Comparison of ENCODE assay signal across 8 mouse cellular contexts in genomic region chr10:84758483-84759431, GRCm38 (mm10). TPM values are rescaled to one million over a fixed set of nuclear protein-coding genes. Genes with fewer than 3 reads are reported as not detected.
A peak's percentile ranks its signal among the peaks of the same experiment; 100 is the strongest.
DNase-seq lines count a peak whose midpoint lies in the region; ATAC-seq and TF ChIP-seq lines count a peak whose summit lies in the region.

No protein-coding gene starts in this region.

- no peaks in the 10 kb centered on the region for H3K36me3 ChIP-seq in heart, embryonic 15.5 days
- H3K36me3 ChIP-seq in heart, adult 2 months (ENCODE audit: control insufficient read depth, insufficient read depth, low read length) = no peaks in the 10 kb centered on the region
- H3K36me3 ChIP-seq in hindbrain, embryonic 12.5 days = no peaks in the 10 kb centered on the region
- H3K36me3 ChIP-seq in midbrain, embryonic 10.5 days = peaks cover 41% of the 10 kb centered on the region

- peak overlapping the region; percentile 31 for H3K4me3 ChIP-seq in heart, embryonic 15.5 days
- no peak overlapping the region for H3K4me3 ChIP-seq in heart, adult 2 months
- peak overlapping the region; percentile 51 for H3K4me3 ChIP-seq in hindbrain, embryonic 12.5 days
- peak overlapping the region; percentile 85 for H3K4me3 ChIP-seq in midbrain, embryonic 10.5 days

- H3K27ac ChIP-seq in heart, embryonic 15.5 days = no peak overlapping the region
- no peak overlapping the region for H3K27ac ChIP-seq in heart, adult 2 months
- H3K27ac ChIP-seq in hindbrain, embryonic 12.5 days = peak overlapping the region; percentile 84
- H3K27ac ChIP-seq in midbrain, embryonic 10.5 days (replicated peaks) = peak overlapping the region; percentile 97

- H3K9ac ChIP-seq in heart, embryonic 15.5 days = no peak overlapping the region
- H3K9ac ChIP-seq in heart, adult 2 months (ENCODE audit: low read depth, low read length) = no peak overlapping the region
- H3K9ac ChIP-seq in hindbrain, embryonic 12.5 days = peak overlapping the region; percentile 68

- ATAC-seq in heart, embryonic 15.5 days (replicated peaks; ENCODE audit: insufficient number of reproducible peaks, insufficient read depth, low FRiP score, low read depth) = no peak
- no peak for ATAC-seq in hindbrain, embryonic 12.5 days (ENCODE audit: low FRiP score)
- no peak for ATAC-seq in monocyte, adult 5-6 weeks (replicated peaks; ENCODE audit: insufficient number of reproducible peaks, low FRiP score, low TSS enrichment, poor library complexity, severe bottlenecking)

- H3K27me3 ChIP-seq in heart, embryonic 15.5 days = peaks cover 100% of the 10 kb centered on the region
- peaks cover 32% of the 10 kb centered on the region for H3K27me3 ChIP-seq in heart, adult 2 months (ENCODE audit: control insufficient read depth, insufficient read depth, low read length)
- peaks cover 52% of the 10 kb centered on the region for H3K27me3 ChIP-seq in hindbrain, embryonic 12.5 days
- H3K27me3 ChIP-seq in midbrain, embryonic 10.5 days (ENCODE audit: low read depth, poor library complexity, severe bottlenecking) = peaks cover 72% of the 10 kb centered on the region

- no peak for DNase-seq in heart, adult 2 months
- peak; percentile 61 for DNase-seq in ZHBTc4 (ENCODE audit: low read depth, low spot score)
- DNase-seq in midbrain, embryonic 10.5 days (ENCODE audit: low spot score) = peak; percentile 69
- DNase-seq in urinary bladder, postnatal 10 days (ENCODE audit: low spot score) = no peak
- DNase-seq in ovary, postnatal 10 days (ENCODE audit: low spot score) = no peak

- H3K79me2 ChIP-seq in heart, adult 2 months (replicated peaks; ENCODE audit: control insufficient read depth, insufficient read depth, low read length) = no peaks in the 10 kb centered on the region

- 2% methylated on average over 51 of the region's 51 CpGs for WGBS in heart, embryonic 15.5 days
- WGBS in heart, adult 2 months = 8% methylated on average over 51 of the region's 51 CpGs
- WGBS in hindbrain, embryonic 12.5 days = under 1% methylated on average over 51 of the region's 51 CpGs
- WGBS in midbrain, embryonic 10.5 days = under 1% methylated on average over 51 of the region's 51 CpGs

- intact Hi-C loops in heart, adult 2 months (cut with DNase I) = no loop called here

- no peak for TF ChIP-seq CTCF in heart, adult 2 months (IDR thresholded peaks at IDR 0.05)

- no peak for TF ChIP-seq EP300 in heart, adult 2 months (IDR thresholded peaks at IDR 0.05; ENCODE audit: insufficient read depth, low read depth, low read length)

- H3K4me1 ChIP-seq in heart, embryonic 15.5 days (replicated peaks) = peaks cover 52% of the 10 kb centered on the region
- H3K4me1 ChIP-seq in heart, adult 2 months (ENCODE audit: control insufficient read depth, insufficient read depth, low read length) = no peaks in the 10 kb centered on the region
- H3K4me1 ChIP-seq in hindbrain, embryonic 12.5 days = peaks cover 66% of the 10 kb centered on the region
- peaks cover 90% of the 10 kb centered on the region for H3K4me1 ChIP-seq in midbrain, embryonic 10.5 days

- no peak for TF ChIP-seq POLR2A in heart, adult 2 months (IDR thresholded peaks at IDR 0.05; ENCODE audit: insufficient read depth, low read depth, low read length)

- H3K9me3 ChIP-seq in heart, embryonic 15.5 days (replicated peaks) = no peaks in the 10 kb centered on the region
- H3K9me3 ChIP-seq in hindbrain, embryonic 12.5 days (replicated peaks) = no peaks in the 10 kb centered on the region
- no peaks in the 10 kb centered on the region for H3K9me3 ChIP-seq in midbrain, embryonic 10.5 days (replicated peaks)

- H3K4me2 ChIP-seq in heart, embryonic 15.5 days = peak overlapping the region; percentile 66
- H3K4me2 ChIP-seq in hindbrain, embryonic 12.5 days (replicated peaks) = peak overlapping the region; percentile 76

RNA-seq across cellular contexts. Expression of gene Rfx4, which starts 2.9 kb away (rescaled TPM):
- 0.04 TPM in 1 of 2 replicates, not detected in the other for polyA plus RNA-seq in heart, embryonic 15.5 days (2015; fragmentation: Nextera tagmentation; extraction: Ambion mirVana)
- under 1 TPM in 1 of 2 experiments, not detected in 1; 0.09 TPM for total RNA-seq in heart, adult 2 months (2021)
- 0.06 TPM in 1 of 2 replicates, not detected in the other for polyA plus RNA-seq in heart, adult 2 months (2012; rRNA removed)
- 40.9 and 49.2 TPM in 2 replicates for polyA plus RNA-seq in hindbrain, embryonic 12.5 days (2016; fragmentation: Nextera tagmentation; extraction: Ambion mirVana)
- 61.8 and 70.6 TPM in 2 replicates for polyA plus RNA-seq in midbrain, embryonic 10.5 days (2016; fragmentation: Nextera tagmentation; extraction: Ambion mirVana)
- not detected in 3 replicates for total RNA-seq in monocyte, adult 5-6 weeks (2017)

Comparison
In these comparisons a context has a peak if more than half of its experiments do, and no peak if none do; other contexts are left out.
1. H3K27ac ChIP-seq: peak in hindbrain, embryonic 12.5 days (single experiment) and midbrain, embryonic 10.5 days (single experiment); none in heart, embryonic 15.5 days (single experiment) and heart, adult 2 months (single experiment).
2. DNase-seq: peak in ZHBTc4 (single experiment) and midbrain, embryonic 10.5 days (single experiment); none in heart, adult 2 months (0 of 2), urinary bladder, postnatal 10 days (single experiment) and ovary, postnatal 10 days (single experiment).
3. RNA of gene Rfx4, which starts 2.9 kb away (polyA plus RNA-seq): 61.8 to 70.6 TPM in midbrain, embryonic 10.5 days and 40.9 to 49.2 TPM in hindbrain, embryonic 12.5 days; 0.04 TPM in heart, embryonic 15.5 days and 0.06 TPM in heart, adult 2 months; every median in the first group is over 10 times any median in the second.